Mouse (Mus musculus): ENCODE measurements at regions not wholly inside any gene's neighbourhood (a gene's known extent, or its start where the extent isn't known, plus 50 kb on each side); places are given as distances from the start of the nearest gene placed in this dataset.

DNA sequence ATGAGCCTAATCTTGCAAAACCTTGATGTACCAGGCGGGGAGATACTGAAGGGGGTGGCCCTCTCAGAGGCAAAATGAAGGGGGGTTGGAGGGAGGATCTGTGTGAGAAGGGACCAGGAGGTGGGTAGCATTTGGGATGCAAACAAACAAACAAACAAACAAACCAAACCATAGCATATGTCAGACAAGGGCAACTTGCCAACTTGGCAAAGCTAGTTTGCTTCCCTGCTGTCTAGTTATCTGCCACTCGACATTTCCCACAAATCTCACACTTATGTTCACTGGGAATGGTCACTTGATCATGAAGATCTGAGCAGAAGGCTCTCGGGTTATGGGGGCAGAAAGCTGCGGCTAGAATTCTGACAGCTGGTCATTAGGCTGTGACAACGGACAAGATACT, 65.9 kb upstream of the Bod1l start:
- H3K9me3 ChIP-seq (ENCODE audit: control insufficient read depth, low read length), result no peaks in the 10 kb centered on the region
- H3K27me3 ChIP-seq (ENCODE audit: control insufficient read depth, insufficient read depth, low read length), result no peaks in the 10 kb centered on the region
- WGBS, result 87% methylated on average over 5 of the region's 5 CpGs
- H3K4me3 ChIP-seq (ENCODE audit: low read depth, low read length), result no peak overlapping the region
- no peaks in the 10 kb centered on the region for H3K4me1 ChIP-seq (ENCODE audit: control insufficient read depth, insufficient read depth, low read length)
- H3K4me2 ChIP-seq (ENCODE audit: low read depth, low read length), result no peak overlapping the region
- no peak overlapping the region for H3K27ac ChIP-seq (ENCODE audit: low read depth, low read length)
- no peaks in the 10 kb centered on the region for H3K36me3 ChIP-seq (ENCODE audit: control insufficient read depth, insufficient read depth, low read length)
- H3K9ac ChIP-seq (replicated peaks; ENCODE audit: low read depth, low read length), result no peak overlapping the region
- ATAC-seq (ENCODE audit: low read depth), result no peak

GRCm38 (mm10) chr5:41907749-41908148, 63.6 kb upstream of the Bod1l start:
- WGBS, result 70% methylated on average over 1 of the region's 1 CpGs

GRCm38 (mm10) chr5:41904512-41904911, 60.4 kb upstream of the Bod1l start:
- H3K27me3 ChIP-seq (ENCODE audit: control insufficient read depth, insufficient read depth, low read length), result no peaks in the 10 kb centered on the region
- WGBS, result 67% methylated on average over 1 of the region's 1 CpGs

More at GRCm38 (mm10) chr5:41907749-41908148, 63.6 kb upstream of the Bod1l start:
- H3K36me3 ChIP-seq (ENCODE audit: control insufficient read depth, insufficient read depth, low read length), result no peaks in the 10 kb centered on the region
- ATAC-seq (ENCODE audit: low read depth), result no peak
- H3K27ac ChIP-seq (ENCODE audit: low read depth, low read length), result no peak overlapping the region
- H3K4me3 ChIP-seq (ENCODE audit: low read depth, low read length), result no peak overlapping the region
- H3K9ac ChIP-seq (replicated peaks; ENCODE audit: low read depth, low read length), result no peak overlapping the region
- H3K4me1 ChIP-seq (ENCODE audit: control insufficient read depth, insufficient read depth, low read length), result no peaks in the 10 kb centered on the region
- H3K9me3 ChIP-seq (ENCODE audit: control insufficient read depth, low read length), result no peaks in the 10 kb centered on the region
- H3K27me3 ChIP-seq (ENCODE audit: control insufficient read depth, insufficient read depth, low read length), result no peaks in the 10 kb centered on the region
- H3K4me2 ChIP-seq (ENCODE audit: low read depth, low read length), result no peak overlapping the region

DNA sequence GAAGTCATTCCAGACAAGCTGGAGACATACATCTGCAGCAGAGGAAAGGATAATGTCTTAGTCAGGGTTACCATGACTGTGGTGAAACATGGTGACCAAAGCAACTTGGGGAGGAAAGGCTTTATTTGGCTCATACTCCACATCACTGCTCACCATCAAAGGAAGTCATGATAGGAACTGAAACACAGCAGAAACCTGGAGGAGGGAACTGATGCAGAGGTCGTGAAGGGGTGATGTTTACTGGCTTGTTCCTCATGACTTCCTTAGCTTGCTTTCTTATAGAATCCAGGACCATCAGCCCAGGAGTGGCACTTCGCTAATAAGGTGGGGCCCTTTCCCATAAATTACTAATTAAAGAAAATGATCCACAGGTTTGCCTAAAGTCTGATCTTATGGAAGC, 55.1 kb upstream of the Bod1l start:
- Histone ChIP-seq H3K27ac (ENCODE audit: low read depth, low read length) (no peak overlapping the region), H3K4me1 (ENCODE audit: control insufficient read depth, insufficient read depth, low read length) (no peaks in the 10 kb centered on the region), H3K27me3 (ENCODE audit: control insufficient read depth, insufficient read depth, low read length) (no peaks in the 10 kb centered on the region), H3K36me3 (ENCODE audit: control insufficient read depth, insufficient read depth, low read length) (no peaks in the 10 kb centered on the region), H3K9ac (replicated peaks; ENCODE audit: low read depth, low read length) (no peak overlapping the region), H3K9me3 (ENCODE audit: control insufficient read depth, low read length) (no peaks in the 10 kb centered on the region), H3K4me2 (ENCODE audit: low read depth, low read length) (no peak overlapping the region), H3K4me3 (ENCODE audit: low read depth, low read length) (no peak overlapping the region)
- WGBS, result 83% methylated on average over 2 of the region's 2 CpGs
- ATAC-seq (ENCODE audit: low read depth), result no peak

More at GRCm38 (mm10) chr5:41904512-41904911, 60.4 kb upstream of the Bod1l start:
- no peak overlapping the region for H3K27ac ChIP-seq (ENCODE audit: low read depth, low read length)
- no peak for ATAC-seq (ENCODE audit: low read depth)
- no peaks in the 10 kb centered on the region for H3K9me3 ChIP-seq (ENCODE audit: control insufficient read depth, low read length)
- H3K4me2 ChIP-seq (ENCODE audit: low read depth, low read length), result no peak overlapping the region
- no peaks in the 10 kb centered on the region for H3K4me1 ChIP-seq (ENCODE audit: control insufficient read depth, insufficient read depth, low read length)
- no peaks in the 10 kb centered on the region for H3K36me3 ChIP-seq (ENCODE audit: control insufficient read depth, insufficient read depth, low read length)
- H3K4me3 ChIP-seq (ENCODE audit: low read depth, low read length), result no peak overlapping the region
- H3K9ac ChIP-seq (replicated peaks; ENCODE audit: low read depth, low read length), result no peak overlapping the region

DNA sequence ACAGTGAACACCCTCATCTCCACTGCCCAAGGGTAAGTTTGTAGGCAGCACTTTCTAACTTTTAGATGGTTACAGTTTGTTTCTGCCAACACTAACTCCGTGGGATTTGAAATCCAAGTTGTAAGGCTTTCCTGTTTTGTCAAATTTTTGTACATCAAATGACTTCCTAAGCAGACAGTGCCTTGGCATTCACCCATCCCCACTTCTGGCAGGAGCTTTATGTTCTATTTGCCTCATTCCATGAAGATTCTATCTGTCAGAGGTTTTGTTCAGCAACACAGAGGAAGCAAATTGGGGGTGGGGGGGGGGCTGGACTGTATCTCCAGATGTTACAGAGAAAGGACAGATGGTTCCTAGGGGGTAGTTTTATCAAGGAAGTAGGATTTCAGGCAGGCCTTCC, 54.6 kb upstream of the Bod1l start:
- Histone ChIP-seq H3K4me2 (ENCODE audit: low read depth, low read length) (no peak overlapping the region), H3K27me3 (ENCODE audit: control insufficient read depth, insufficient read depth, low read length) (no peaks in the 10 kb centered on the region), H3K4me1 (ENCODE audit: control insufficient read depth, insufficient read depth, low read length) (no peaks in the 10 kb centered on the region), H3K36me3 (ENCODE audit: control insufficient read depth, insufficient read depth, low read length) (no peaks in the 10 kb centered on the region), H3K9me3 (ENCODE audit: control insufficient read depth, low read length) (no peaks in the 10 kb centered on the region), H3K4me3 (ENCODE audit: low read depth, low read length) (no peak overlapping the region), H3K9ac (replicated peaks; ENCODE audit: low read depth, low read length) (no peak overlapping the region), H3K27ac (ENCODE audit: low read depth, low read length) (no peak overlapping the region)
- no peak for ATAC-seq (ENCODE audit: low read depth)
- WGBS, result 79% methylated on average over 1 of the region's 1 CpGs
